Mouse (Mus musculus) brown adipose tissue, adult 24 weeks (tissue): Measurements from ENCODE around the gene Ebp. TPM values are rescaled to one million over a fixed set of nuclear protein-coding genes. Genes with fewer than 3 reads are reported as not detected.
A peak's percentile ranks its signal among the peaks of the same experiment; 100 is the strongest.

ENCODE experiments used
- H3K27ac ChIP-seq: fragments of 200-500 bp; replicated peaks from 2 replicates; pipeline ENCODE4 v1.5.1; 2012; ENCODE audit warnings: low read depth, mild to moderate bottlenecking, low read length
- H3K4me1 ChIP-seq: fragments of 200-500 bp; 2 replicates; pipeline ENCODE4 v1.6.1; 2012; ENCODE audit warnings: low read length, mixed read lengths; ENCODE audit not compliant: control insufficient read depth, insufficient read depth, insufficient read length
- H3K4me3 ChIP-seq: fragments of 200-500 bp; 2 replicates; pipeline ENCODE4 v1.5.1; 2012; ENCODE audit warnings: low read depth, mild to moderate bottlenecking, low read length, moderate library complexity; ENCODE audit not compliant: insufficient read depth
- polyA plus RNA-seq: library from polyadenylated mRNA; stranded (reverse); fragments of >200 nt; gene quantifications from 2 replicates; pipeline ENCODE4 v1.2.4, GENCODE M21; 2012; ENCODE audit not compliant: missing spikeins, insufficient read depth, insufficient read length

The Ebp gene
- polyA plus RNA-seq, 1 experiment: 36.2 TPM

DNA sequence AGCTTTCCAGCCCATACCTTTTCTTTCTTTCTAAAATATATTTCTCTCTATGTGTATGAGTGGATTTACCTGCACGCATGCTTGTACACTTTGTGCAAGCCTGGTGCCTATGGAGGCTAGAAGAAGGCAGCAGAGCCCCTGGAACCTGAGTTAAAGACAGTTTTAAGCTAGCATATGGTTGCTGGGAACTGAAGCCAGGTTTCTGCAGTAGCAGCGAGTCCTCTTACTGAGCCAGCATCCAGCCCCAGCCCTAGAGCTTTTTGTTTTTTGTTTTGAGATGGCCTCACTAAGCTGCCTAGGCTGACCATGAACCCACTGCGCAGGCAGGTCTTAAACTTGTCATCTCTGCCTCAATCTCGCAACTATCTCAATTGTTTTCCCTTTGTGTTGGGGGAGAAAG is 28.8 kb downstream of the Ebp start:
- Histone ChIP-seq H3K27ac (no peak overlapping the region), H3K4me1 (no peaks in the 10 kb centered on the region), H3K4me3 (no peak overlapping the region)

- Histone ChIP-seq H3K4me1 (no peaks in the 10 kb centered on the region), H3K4me3 (no peak overlapping the region), H3K27ac (no peak overlapping the region)
These were observed 30.2 kb downstream of the Ebp start for GRCm38 (mm10) chrX:8163076-8163475.

GRCm38 (mm10) chrX:8145153-8145991 is 47.9 kb downstream of the Ebp start, which contains the start of gene Rbm3:
Gene Rbm3 (minus strand): TSS chrX:8145880.
- peak within 1 kb of the TSS; percentile 97 for H3K4me3 ChIP-seq
- no peaks in the 10 kb centered on the region for H3K4me1 ChIP-seq
- H3K27ac ChIP-seq: peak within 1 kb of the TSS; percentile 98

- Histone ChIP-seq H3K4me3 (no peak overlapping the region), H3K4me1 (no peaks in the 10 kb centered on the region), H3K27ac (no peak overlapping the region)
These were observed 49.6 kb downstream of the Ebp start for GRCm38 (mm10) chrX:8143750-8144149.

DNA sequence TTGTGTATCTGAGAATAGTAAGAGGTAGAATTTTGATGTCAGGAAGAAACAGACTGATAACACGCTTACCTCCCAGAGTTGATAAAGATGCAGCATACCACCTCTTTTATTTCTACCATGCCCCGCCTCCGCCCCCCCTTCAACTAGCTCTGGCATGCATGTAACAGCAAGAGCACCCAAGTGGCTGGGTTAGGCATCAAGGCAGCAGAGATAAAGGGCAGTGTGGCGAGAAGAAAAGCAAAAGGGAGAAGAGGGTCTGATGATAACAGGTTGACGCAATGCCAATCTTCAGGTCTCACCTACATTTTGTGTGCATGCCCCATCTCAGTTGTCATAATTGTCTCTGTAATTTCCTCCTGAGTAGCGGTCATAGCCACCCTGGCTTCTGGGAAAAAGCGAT is 50.4 kb downstream of the Ebp start:
- H3K4me3 ChIP-seq: no peak overlapping the region
- no peaks in the 10 kb centered on the region for H3K4me1 ChIP-seq
- no peak overlapping the region for H3K27ac ChIP-seq

DNA sequence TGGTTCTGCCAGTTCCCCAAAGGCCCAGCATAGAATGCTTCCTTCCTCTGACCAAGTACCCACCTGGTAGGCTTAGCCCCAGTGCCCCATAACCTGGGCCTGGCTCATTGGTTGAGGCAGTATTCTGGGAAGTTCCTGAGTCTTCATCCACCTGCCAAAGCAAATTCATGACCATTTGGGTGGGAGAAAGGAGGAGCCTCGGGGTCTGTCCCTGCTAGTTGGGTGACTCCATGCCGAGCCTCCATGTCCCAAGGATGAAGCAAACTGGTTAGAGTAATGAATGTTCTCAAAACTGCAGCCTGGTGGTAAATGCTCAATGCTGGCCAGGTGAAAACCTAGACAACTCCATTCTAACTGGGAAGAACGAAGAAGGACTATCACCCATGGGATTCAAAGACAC is 52.3 kb downstream of the Ebp start:
- no peak overlapping the region for H3K27ac ChIP-seq
- no peak overlapping the region for H3K4me3 ChIP-seq
- H3K4me1 ChIP-seq: no peaks in the 10 kb centered on the region

DNA sequence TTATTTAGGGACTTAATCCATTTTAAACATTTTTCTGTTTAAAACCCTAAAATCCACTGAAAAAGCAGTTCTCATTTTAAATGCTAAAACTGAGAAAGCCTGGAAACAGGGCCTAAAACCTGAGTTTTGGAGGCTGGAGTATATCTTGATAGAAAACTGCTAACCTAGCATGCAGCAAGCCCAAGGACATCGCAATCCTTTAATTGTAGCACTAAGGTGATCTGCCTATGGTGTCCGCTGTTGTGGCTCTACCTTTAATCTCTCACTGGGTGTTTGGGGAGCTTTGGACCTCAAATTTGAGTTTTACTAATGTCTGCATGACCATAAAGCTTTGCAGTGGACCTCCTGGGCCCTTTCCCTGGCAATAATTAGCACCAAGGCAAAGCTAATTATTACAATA is 52.9 kb downstream of the Ebp start:
- no peak overlapping the region for H3K4me3 ChIP-seq
- H3K27ac ChIP-seq: no peak overlapping the region
- no peaks in the 10 kb centered on the region for H3K4me1 ChIP-seq

- no peak overlapping the region for H3K4me3 ChIP-seq
- H3K27ac ChIP-seq: no peak overlapping the region
These were observed 53.8 kb downstream of the Ebp start for GRCm38 (mm10) chrX:8139480-8139879.

DNA sequence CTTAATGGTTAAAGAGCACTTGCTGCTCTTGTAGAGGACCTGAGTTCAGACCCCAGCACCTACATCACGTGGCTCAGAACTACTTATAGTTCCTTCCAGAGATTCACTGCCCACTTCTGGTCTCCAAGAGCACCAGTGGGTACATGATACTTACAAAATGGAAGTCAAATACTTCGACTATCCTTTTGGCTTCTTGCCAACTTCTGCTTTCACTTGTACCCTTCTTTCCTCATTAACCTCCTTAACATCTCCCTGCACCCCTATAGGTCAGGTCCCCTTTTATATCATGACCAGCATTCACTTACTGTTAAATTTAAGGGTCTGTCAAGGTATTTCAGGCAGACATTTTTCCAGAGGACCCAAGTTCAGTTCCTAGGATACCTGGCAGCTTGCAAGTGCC is 57.4 kb downstream of the Ebp start:
- Histone ChIP-seq H3K4me1 (peaks cover 3% of the 10 kb centered on the region; the same call in 1 of the 2 replicates), H3K4me3 (no peak overlapping the region), H3K27ac (no peak overlapping the region)

More at GRCm38 (mm10) chrX:8139480-8139879, 53.8 kb downstream of the Ebp start:
- H3K4me1 ChIP-seq: no peaks in the 10 kb centered on the region

Other genes with a start within 250 kb of the Ebp start
- gene Hdac6, start 245.6 kb downstream of the Ebp start, polyA plus RNA-seq: 7.6 and 11.6 TPM in 2 replicates
- gene Gata1, start 215.4 kb downstream of the Ebp start, polyA plus RNA-seq: not detected in 2 replicates
- gene Glod5, start 175.0 kb downstream of the Ebp start, polyA plus RNA-seq: not detected in 2 replicates
- 1.6 and 2.6 TPM in 2 replicates for gene Suv39h1, start 118.8 kb downstream of the Ebp start, polyA plus RNA-seq
- 1.1 and 1.5 TPM in 2 replicates for gene Was, start 103.0 kb downstream of the Ebp start, polyA plus RNA-seq
- gene Wdr13, start 60.6 kb downstream of the Ebp start, polyA plus RNA-seq: 19.6 and 24.5 TPM in 2 replicates
- 188 and 247 TPM in 2 replicates for gene Rbm3, start 47.6 kb downstream of the Ebp start, polyA plus RNA-seq
- gene Tbc1d25, start 17.3 kb downstream of the Ebp start, polyA plus RNA-seq: 3.2 and 4.2 TPM in 2 replicates
- 6.0 and 7.3 TPM in 2 replicates for gene Porcn, start 13.0 kb upstream of the Ebp start, polyA plus RNA-seq
- 19.6 and 22.2 TPM in 2 replicates for gene Ftsj1, start 58.9 kb upstream of the Ebp start, polyA plus RNA-seq
- not detected in 2 replicates for gene Slc38a5, start 77.6 kb upstream of the Ebp start, polyA plus RNA-seq
- not detected in 2 replicates for gene Ssxb10, start 133.9 kb upstream of the Ebp start, polyA plus RNA-seq
- not detected in 2 replicates for gene Ssxb9, start 173.5 kb upstream of the Ebp start, polyA plus RNA-seq
- gene Ssxb1, start 219.8 kb upstream of the Ebp start, polyA plus RNA-seq: not detected in 2 replicates